8 mouse cellular contexts compared by ENCODE assay signal in the genomic region with DNA sequence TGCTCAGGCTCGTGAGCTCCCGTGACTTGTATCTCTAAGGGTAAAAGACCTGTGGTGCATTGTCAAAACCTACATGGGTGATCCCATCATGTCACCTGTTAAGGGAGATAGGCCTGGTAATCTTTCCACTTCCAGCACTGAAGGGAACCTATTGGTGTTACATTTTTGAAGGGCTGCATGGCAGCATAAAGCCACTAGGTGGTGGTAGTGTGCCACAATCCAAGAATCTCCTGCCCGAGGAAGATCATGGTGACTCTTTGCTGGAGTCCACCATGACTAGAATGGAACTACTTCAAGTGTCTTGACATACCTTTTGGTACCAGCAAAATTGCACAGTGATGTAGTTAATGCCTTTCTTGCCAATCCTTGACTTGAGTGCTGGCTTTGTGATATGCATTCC. TPM values are rescaled to one million over a fixed set of nuclear protein-coding genes. Genes with fewer than 3 reads are reported as not detected.
A peak's percentile ranks its signal among the peaks of the same experiment; 100 is the strongest.
DNase-seq lines count a peak whose midpoint lies in the region; ATAC-seq lines count a peak whose summit lies in the region.

No protein-coding gene starts in this region.

- no peak for ATAC-seq in liver, embryonic 12.5 days
- ATAC-seq in monocyte, adult 5-6 weeks (replicated peaks; ENCODE audit: insufficient number of reproducible peaks, low FRiP score, low TSS enrichment, poor library complexity, severe bottlenecking) = peak; percentile 62; the same call in 1 of the 2 replicates

- H3K27ac ChIP-seq in liver, embryonic 12.5 days = no peak overlapping the region

- H3K36me3 ChIP-seq in liver, embryonic 12.5 days = no peaks in the 10 kb centered on the region

- DNase-seq in liver = peak; percentile 43
- peak; percentile 62 for DNase-seq in R1 (ENCODE audit: low read depth, low spot score)
- DNase-seq in cerebellum, postnatal 10 days = peak; percentile 71 to 76
- peak; percentile 26 to 68 for DNase-seq in heart, postnatal 14 days
- DNase-seq in left cerebral cortex, adult 11 months (ENCODE audit: low spot score) = peak; percentile 38
- DNase-seq in thymus, postnatal 0 days (ENCODE audit: low spot score) = peak; percentile 80

- intact Hi-C loops in heart, postnatal 14 days (cut with DNase I) = loop anchor here (2.0 kb wide), 1 partner anchor 121 kb away; no protein-coding TSS in a partner anchor

- no peaks in the 10 kb centered on the region for H3K9me3 ChIP-seq in liver, embryonic 12.5 days (replicated peaks)

- H3K4me2 ChIP-seq in liver, embryonic 12.5 days = no peak overlapping the region

- no peaks in the 10 kb centered on the region for H3K27me3 ChIP-seq in liver, embryonic 12.5 days (replicated peaks)

- no peak overlapping the region for H3K4me3 ChIP-seq in liver, embryonic 12.5 days

- WGBS in liver, embryonic 12.5 days (ENCODE audit: insufficient replicate concordance) = 18% methylated on average over 3 of the region's 3 CpGs

- no peaks in the 10 kb centered on the region for H3K4me1 ChIP-seq in liver, embryonic 12.5 days

- no peak overlapping the region for H3K9ac ChIP-seq in liver, embryonic 12.5 days

RNA-seq across cellular contexts. Expression of gene Ice2, which starts 39.9 kb away (rescaled TPM):
- polyA plus RNA-seq in liver, embryonic 12.5 days (2016; fragmentation: Nextera tagmentation; extraction: Ambion mirVana) = 12.3 and 13.4 TPM in 2 replicates
- 1 to 10 TPM; 8.6 to 8.8 TPM for total RNA-seq in heart, postnatal 14 days (2021)
- 6.0 to 16.8 TPM (median 15.1 TPM) in 3 replicates for total RNA-seq in monocyte, adult 5-6 weeks (2017)
- 18.2 and 20.8 TPM in 2 replicates for polyA plus RNA-seq in thymus, postnatal 0 days (2015; fragmentation: Nextera tagmentation; extraction: Ambion mirVana)
